Mouse (Mus musculus) gastrocnemius, postnatal 14 days (tissue): ENCODE results near the gene Slc22a4. TPM values are rescaled to one million over a fixed set of nuclear protein-coding genes. Genes with fewer than 3 reads are reported as not detected.
"Not testable (repeated sequence)": the region's sequence is repeated elsewhere in the genome, so short reads cannot be mapped to it uniquely, and the experiment has no call there.

ENCODE experiments used
- DNase-seq: peaks from one replicate; pipeline ENCODE4 v3.0.0; 2021; ENCODE audit warnings: mixed read lengths
- intact Hi-C: fragments of 180-260 bp; cut with DNase I; formaldehyde crosslinking; loops from one replicate; pipeline ENCODE4 v1.15.1; 2025; ENCODE audit warnings: low total_unique reads
- total RNA-seq, 2 experiments: library from RNA; stranded (reverse); gene quantifications; 2 replicates each; pipeline ENCODE4 v1.2.3; 2021

Gene Slc22a4
- total RNA-seq, 2 experiments from 2014 or later, result 0.89 to 1.4 TPM

DNA sequence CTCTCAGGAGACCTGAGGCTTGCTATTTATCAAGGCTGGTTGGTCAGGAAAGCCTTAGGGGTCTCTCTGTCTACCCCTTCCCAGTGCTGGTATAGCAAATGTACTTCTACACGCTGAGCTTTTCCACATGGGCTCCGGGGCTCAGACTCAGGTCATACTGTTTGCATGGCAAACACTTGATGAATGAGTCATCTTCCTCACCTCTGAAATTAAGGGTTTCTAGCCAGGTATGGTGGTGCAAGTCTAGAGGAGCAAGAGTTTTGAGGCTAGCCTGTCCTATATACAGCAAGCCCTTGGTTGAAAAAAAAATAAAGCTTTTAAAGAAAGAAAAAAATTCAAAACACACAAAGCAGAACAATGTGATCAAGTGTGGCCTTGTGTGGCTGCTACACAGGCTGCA, 16.6 kb downstream of the Slc22a4 start:
- intact Hi-C loops, result no loop called here
- no peak for DNase-seq

DNA sequence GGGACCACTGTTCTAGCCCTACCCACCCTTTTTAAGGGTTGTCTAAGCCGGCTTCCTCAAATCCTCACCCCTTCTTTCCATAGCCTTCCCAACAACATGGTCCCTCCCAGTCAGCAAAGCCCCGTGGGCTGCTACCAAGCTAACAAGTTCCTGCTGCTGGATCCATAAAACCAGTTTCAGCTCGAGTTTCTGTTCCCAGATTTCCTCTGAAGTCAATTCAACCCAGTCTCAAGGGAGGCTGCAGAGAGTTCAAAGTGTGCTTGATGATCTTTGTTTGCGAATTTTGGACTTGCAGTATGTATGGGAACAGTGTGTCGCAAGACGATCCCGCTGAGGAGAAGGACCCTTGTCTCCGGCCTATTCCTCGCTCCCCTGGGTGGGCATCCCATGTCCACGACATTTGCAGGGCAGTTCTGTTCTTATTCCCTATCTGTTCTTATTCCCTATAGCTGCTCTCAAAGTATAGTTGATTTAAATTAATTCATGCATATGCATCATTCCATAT, 19.4 kb downstream of the Slc22a4 start:
- no peak for DNase-seq
- intact Hi-C loops, result no loop called here

DNA sequence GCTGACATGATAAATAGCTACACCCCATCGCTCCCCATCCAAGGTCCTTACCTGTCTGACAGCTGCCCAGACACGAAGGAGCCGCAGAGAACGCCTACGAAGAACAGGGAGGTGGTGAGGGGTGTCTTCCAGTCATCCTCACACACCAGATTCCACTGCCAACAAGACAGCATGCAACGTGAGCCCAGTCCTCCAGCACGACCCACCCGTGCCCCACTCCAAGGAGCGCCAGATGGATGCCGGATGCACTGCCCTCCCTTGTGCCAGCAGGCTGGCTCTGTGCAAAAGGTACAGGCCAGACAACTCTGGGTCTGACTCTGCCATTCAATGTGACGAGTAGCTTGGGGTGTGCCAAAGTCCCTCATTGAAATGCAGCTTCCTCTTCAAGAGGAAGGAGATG, 20.2 kb downstream of the Slc22a4 start:
- intact Hi-C loops, result no loop called here
- DNase-seq, result no peak

DNA sequence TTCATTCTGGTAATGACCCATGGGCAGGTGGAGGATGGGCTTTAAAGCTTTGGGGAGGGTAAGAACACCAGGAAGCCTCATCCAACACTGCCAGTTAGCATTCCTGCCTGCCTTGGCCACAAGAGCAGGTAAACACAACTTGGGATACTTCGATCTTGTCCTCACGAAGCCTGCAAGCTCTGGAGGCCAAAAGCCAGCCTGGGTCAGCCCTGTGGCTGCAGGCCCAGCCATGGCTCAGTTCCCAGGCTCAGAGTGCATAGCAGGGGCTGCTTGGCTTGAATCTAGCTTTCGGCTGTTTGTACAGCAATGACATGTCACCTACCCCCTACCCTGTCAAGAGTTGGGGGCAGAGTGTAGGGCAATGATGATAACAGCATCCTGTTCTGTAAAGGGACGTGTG, 21.0 kb downstream of the Slc22a4 start:
- intact Hi-C loops, result no loop called here
- peak; percentile 71 for DNase-seq

- intact Hi-C loops, DNase-seq: not testable (repeated sequence)
Observed at GRCm38 (mm10) chr11:54006362-54006761, 21.5 kb downstream of the Slc22a4 start.

DNA sequence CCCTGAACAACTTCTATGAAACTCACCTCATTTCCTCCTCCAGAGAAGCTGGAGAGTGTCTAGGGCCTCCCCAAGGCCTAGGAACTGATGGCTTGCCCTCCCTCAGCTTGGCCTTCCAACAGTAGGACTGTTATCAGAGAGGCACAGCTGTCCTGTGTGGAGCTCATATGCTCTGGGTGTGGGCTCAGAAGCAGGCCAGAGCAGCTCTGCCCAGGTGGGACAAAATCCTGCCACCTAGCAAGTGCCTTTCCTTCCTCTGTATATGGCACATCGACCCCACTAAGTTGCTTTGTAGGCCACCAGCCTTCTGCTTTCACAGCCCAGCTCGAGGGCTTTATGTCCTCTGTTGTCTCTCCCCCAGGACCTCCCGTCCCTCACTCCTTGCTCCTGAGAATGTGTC, 23.2 kb downstream of the Slc22a4 start:
- intact Hi-C loops, result loop anchor here (5.0 kb wide), 1 partner anchor 83 kb away; no protein-coding TSS in a partner anchor
- no peak for DNase-seq

DNA sequence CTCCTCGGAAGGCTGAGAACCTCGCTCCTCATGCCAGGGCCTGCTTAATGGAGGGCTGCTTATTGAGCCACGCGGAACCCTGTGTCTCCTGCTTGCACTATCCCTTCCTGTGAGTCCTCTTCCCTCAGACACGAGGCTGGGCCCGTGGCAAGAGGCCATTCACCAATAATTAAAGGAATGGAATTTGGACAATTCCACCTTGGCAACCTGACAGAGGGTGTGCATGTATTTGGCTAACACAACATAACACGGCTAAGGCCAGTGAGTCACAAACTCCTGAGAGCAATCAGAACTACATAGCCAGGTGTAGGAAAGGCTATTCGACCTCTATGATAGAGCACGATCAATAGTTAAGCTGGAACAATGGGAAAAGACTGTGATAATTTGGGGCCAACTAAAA, 23.7 kb downstream of the Slc22a4 start:
- DNase-seq, result peak; percentile 23
- intact Hi-C loops, result loop anchor here (5.0 kb wide), 1 partner anchor 83 kb away; no protein-coding TSS in a partner anchor

DNA sequence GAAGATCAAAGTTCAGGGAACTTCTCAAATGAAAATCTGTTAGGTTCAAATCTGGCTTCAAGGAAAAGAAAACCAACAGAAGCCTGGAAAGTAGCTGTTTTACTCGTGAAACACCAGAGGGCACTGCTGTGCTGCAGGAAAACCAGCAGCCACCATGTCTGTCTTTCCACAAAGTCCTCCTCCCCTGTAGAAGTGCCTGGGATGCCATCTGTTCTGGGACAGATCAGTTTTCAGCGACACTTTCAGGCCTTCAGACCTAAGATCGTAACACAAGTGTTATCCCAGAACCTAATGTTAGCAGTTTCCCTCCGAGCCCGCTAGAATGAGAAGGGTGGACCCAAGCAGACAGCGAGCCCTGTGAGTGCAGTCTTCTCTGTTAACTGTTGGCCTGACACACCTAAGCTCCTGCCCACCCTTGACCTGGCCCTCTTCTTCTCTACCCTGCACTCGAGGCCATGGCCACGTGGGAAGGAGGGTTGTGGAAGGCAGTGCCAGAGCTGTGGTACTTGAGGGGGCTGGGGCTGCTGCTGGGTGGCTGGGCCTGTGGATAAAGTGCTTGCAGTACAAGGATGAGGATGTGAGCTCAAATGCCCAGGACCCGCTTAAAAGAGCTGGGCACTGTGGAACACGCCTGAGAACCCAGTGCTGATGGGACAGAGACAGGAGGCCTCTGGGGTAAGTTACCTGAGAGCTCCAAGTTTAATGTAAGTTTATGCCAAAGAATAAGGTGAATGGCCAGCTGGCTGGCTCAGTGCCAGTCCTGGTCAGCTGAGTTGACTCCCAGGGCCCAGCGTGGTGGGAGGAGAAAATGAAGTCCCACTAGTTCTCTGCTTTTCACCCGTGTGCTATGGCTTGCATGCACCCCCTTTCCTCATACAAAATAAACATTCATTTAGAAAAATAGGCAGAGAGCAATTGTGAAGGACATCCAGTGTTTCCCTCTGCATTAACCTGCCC, 24.9 kb downstream of the Slc22a4 start:
- intact Hi-C loops, result loop anchor here (1.0 to 5.0 kb wide), 3 partner anchors 51 to 252 kb away; no protein-coding TSS in a partner anchor
- DNase-seq, result peak; percentile 59

GRCm38 (mm10) chr11:54002147-54002760, 25.6 kb downstream of the Slc22a4 start:
- intact Hi-C loops, result loop anchor here (1.0 to 5.0 kb wide), 3 partner anchors 52 to 253 kb away; no protein-coding TSS in a partner anchor
- DNase-seq, result peak; percentile 65

GRCm38 (mm10) chr11:53997661-53998060, 30.2 kb downstream of the Slc22a4 start:
- DNase-seq, result no peak
- intact Hi-C loops, result no loop called here

DNA sequence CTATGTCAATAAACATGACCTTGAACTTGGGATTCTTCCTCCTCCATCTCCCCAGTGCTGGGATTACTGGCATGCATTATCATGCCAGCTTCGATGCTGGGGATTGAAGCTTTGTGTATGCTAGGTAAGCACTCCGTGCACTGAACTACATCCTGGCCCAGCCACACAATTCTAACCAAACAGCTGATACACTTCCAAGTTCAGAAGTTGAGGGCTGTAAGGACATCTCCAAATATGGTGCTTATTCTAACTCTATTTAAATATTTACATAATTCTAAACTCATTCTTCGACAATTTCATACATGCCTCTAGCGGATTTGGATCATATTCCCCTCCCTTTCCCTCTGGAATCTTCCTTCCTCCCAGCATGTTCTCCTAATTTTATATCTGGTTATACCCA, 35.6 kb downstream of the Slc22a4 start:
- no peak for DNase-seq
- intact Hi-C loops, result no loop called here

DNA sequence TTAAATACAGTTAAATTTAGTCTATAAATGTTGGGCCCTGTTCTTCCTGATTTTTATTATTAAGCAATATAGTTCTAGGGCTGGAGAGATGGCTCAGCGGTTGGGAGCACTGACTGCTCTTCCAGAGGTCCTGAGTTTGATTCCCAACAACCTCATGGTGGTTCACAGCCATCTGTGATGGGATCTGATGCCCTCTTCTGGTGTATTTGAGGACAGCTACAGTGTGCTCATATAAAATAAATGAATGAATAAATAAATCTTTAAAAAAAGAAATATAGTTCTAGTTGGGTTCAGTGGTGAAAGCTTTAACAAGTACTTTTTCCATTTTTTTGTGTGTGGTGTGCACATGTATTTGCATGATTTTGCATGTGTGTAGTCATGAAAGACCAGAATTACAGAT, 38.7 kb downstream of the Slc22a4 start:
- no peak for DNase-seq
- intact Hi-C loops, result no loop called here

DNA sequence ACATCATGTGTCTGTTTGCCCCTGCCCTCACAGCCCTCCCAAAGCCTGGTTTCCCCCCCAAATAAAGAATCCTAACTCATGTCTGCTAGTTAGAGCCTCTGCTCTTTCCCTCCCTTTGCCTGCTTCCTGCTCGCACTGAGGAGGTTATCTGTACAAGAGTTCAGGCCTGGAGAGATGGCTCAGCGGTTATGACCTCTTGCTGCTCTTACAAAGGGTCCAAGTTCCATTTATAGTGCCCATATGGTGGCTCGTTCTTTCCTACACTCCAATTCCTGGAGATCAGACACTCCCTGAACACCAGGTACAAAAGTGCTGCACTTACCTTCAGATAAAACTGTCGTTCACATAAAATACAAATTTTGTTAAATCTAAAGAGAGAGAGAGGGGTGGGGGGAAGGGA, 39.8 kb downstream of the Slc22a4 start:
- intact Hi-C loops, result no loop called here
- no peak for DNase-seq

DNA sequence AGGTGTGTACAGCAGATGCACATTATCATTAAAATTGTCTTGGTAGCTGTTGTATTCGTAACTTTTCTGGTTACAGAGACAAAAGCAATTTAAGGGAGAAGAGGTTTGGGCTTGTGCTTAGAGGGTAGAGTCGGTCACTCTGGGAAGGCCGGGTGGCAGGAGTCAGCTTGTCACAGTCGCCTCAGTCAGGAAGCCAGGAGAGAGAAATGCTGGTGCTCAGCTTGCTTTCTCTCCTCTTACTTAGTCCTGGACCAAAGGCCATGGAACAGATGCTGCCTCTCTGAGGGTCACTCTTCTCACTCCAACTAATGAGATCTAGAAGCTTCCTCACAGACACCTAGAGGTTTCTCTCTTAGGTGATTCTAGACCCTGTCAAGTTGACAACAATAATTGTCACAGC, 46.5 kb downstream of the Slc22a4 start:
- intact Hi-C loops, result no loop called here
- DNase-seq, result no peak

DNA sequence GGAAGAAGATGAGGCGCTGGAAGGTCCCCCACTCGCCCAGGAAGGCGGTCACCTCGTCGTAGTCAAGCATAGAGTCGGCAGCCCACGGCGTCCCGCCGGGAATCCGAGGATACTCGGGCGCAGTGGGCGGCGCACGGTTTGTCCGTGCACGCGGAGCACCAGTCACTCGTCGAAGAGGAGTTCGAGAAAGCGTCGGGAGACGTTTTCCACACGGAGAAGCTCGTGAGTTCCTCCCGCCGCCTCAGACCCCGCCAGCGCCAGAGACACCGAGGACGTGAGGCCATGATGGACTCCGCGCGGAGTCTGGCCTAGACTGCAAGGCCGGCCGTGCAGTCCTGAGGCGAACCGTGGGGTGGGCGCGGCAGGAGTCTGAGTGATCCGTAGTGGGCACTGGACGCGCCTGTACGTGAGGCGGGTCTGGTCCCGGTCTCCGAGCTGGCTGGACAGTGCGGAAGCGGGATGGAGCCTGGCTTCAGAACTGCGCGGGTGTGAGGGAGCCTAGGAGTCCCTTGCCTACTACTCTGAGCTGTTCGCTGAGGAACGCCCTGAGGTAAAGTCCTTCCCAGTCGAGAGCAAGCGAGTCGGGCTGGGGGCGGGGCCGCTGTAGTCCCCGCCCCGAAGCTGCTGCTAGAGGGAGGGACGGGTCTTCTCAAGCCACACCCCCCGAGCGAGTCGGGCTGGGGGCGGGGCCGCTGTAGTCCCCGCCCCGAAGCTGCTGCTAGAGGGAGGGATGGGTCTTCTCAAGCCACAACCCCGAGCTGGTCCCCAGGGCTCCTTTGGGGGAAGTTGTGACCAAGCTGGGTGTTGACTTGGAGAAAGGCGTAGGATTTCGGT, 47.9 kb downstream of the Slc22a4 start, which contains the start of gene Slc22a21:
Gene Slc22a21 (minus strand): TSS at position 545 of the 834 bp plus-strand sequence.
- DNase-seq, result peak; percentile 80
- intact Hi-C loops, result no loop called here

GRCm38 (mm10) chr11:53979456-53979787, 48.5 kb downstream of the Slc22a4 start:
- intact Hi-C loops, result not testable (repeated sequence)
- DNase-seq, result peak; percentile 10

GRCm38 (mm10) chr11:53977672-53978071, 50.2 kb downstream of the Slc22a4 start:
- intact Hi-C loops, result no loop called here
- DNase-seq, result no peak

- intact Hi-C loops, result no loop called here
- DNase-seq, result no peak
Observed at GRCm38 (mm10) chr11:53975559-53975958, 52.3 kb downstream of the Slc22a4 start.

DNA sequence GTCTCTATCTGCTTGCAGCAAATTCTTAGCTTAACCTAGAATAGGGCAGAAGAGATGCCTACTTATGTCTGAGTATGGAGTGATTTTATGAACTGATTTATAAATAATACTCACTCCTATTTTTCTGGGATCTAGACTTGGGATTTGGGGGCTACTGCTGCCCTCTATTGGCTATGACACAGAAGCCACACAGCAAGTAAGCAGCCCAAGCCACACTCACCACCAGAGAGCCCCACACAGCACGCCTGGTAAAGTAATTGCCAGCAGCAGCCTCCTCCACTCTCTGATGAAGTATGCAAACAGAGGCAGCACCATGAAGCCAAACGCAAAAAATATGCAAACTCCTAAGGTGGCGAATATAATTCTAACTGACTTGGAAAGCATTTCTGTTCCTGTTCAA, 68.9 kb downstream of the Slc22a4 start:
- DNase-seq, result no peak
- intact Hi-C loops, result no loop called here

- DNase-seq, intact Hi-C loops: not testable (repeated sequence)
Observed at GRCm38 (mm10) chr11:53958176-53958575, 69.7 kb downstream of the Slc22a4 start.
